Comparison of ENCODE assay signal across 24 mouse cellular contexts in the genomic region with DNA sequence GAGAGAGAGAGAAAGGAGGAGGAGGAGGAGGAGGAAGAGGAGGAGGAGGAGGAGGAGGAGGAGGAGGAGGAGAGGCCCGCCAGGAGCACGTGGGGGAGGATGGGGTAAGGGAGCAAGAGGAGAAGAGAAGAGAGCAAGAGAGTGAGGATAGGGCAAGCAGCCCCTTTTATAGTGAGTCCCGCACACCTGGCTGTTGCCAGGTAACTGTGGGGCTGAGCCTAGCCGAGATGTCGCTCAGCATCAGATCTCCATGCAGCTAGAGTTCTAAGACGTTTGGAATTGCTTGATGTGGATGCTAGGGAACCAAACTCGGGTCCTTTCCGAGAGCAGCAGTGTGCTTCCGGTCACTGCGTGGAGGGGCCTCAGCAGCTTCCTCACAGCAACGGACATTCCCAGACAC.
"Had no signal": no experiment of that assay in that cellular context is flagged by ENCODE, and none has a peak within 500 bp of the region (broad histone marks: within the 10 kb centered on the region; RNA-seq: fewer than 3 reads in every experiment).

No protein-coding gene starts in this region.

- H3K4me2 ChIP-seq: heart, embryonic 11.5 days; heart, embryonic 13.5 days; heart, embryonic 15.5 days; hindbrain, embryonic 13.5 days; hindbrain, embryonic 15.5 days; kidney, embryonic 15.5 days; limb, embryonic 13.5 days; limb, embryonic 15.5 days had no signal

- H3K4me1 ChIP-seq: hindbrain, embryonic 15.5 days; kidney, embryonic 15.5 days; limb, embryonic 13.5 days; limb, embryonic 15.5 days had no signal

- H3K4me3 ChIP-seq: heart, embryonic 13.5 days; heart, embryonic 15.5 days; hindbrain, embryonic 13.5 days; hindbrain, embryonic 15.5 days; kidney, embryonic 15.5 days; limb, embryonic 13.5 days; limb, embryonic 15.5 days had no signal

- H3K9ac ChIP-seq: heart, embryonic 13.5 days; heart, embryonic 15.5 days; hindbrain, embryonic 13.5 days; hindbrain, embryonic 15.5 days; kidney, embryonic 15.5 days; limb, embryonic 13.5 days; limb, embryonic 15.5 days had no signal

- H3K9me3 ChIP-seq: heart, embryonic 15.5 days; hindbrain, embryonic 13.5 days; hindbrain, embryonic 15.5 days; limb, embryonic 13.5 days; limb, embryonic 15.5 days had no signal

- H3K36me3 ChIP-seq: heart, embryonic 13.5 days; heart, embryonic 15.5 days; hindbrain, embryonic 13.5 days; hindbrain, embryonic 15.5 days; kidney, embryonic 15.5 days; limb, embryonic 13.5 days; limb, embryonic 15.5 days had no signal

- H3K27me3 ChIP-seq: heart, embryonic 13.5 days; heart, embryonic 15.5 days; hindbrain, embryonic 15.5 days; kidney, embryonic 15.5 days; limb, embryonic 13.5 days; limb, embryonic 15.5 days had no signal

- DNase-seq: gastrocnemius, postnatal 14 days; gastrocnemius, postnatal 36 days; heart, adult 11 months; heart, postnatal 14 days; heart, postnatal 36 days; kidney, adult 11 months; kidney, adult 2 months; kidney, adult 9 months; kidney, postnatal 14 days; kidney, postnatal 36 days; layer of hippocampus, adult 9-11 months; layer of hippocampus, postnatal 36 days; left cerebral cortex, postnatal 4 days had no signal

- ATAC-seq: hindbrain, postnatal 0 days; intestine, embryonic 16.5 days had no signal

- H3K27ac ChIP-seq: heart, embryonic 13.5 days; heart, embryonic 15.5 days; hindbrain, embryonic 13.5 days; hindbrain, embryonic 15.5 days; hindbrain, postnatal 0 days; kidney, embryonic 15.5 days; kidney, postnatal 0 days; limb, embryonic 13.5 days; limb, embryonic 15.5 days had no signal
